Mouse (Mus musculus): Measurements from ENCODE around the gene Slc17a8. TPM values are rescaled to one million over a fixed set of nuclear protein-coding genes. Genes with fewer than 3 reads are reported as not detected.

Gene Slc17a8
- polyA plus RNA-seq (2017; shearing (Covaris generic)) = not detected

GRCm38 (mm10) chr10:89621129-89621528 lies at the start of gene Slc17a8:
Slc17a8 (minus strand) TSS chr10:89621253.

GRCm38 (mm10) chr10:89532929-89533727 lies 87.9 kb downstream of the Slc17a8 start, which contains the start of gene Nr1h4:
Nr1h4 (minus strand) TSS chr10:89533585.

Other genes starting within 250 kb of the Slc17a8 start
- 0.74 TPM for gene Gas2l3, start 177.3 kb downstream of the Slc17a8 start, polyA plus RNA-seq (2017; shearing (Covaris generic))
- gene Nr1h4, start 87.7 kb downstream of the Slc17a8 start, polyA plus RNA-seq (2017; shearing (Covaris generic)) = not detected
- gene Scyl2, start 65.0 kb upstream of the Slc17a8 start, polyA plus RNA-seq (2017; shearing (Covaris generic)) = 31.8 TPM
- gene Actr6, start 111.0 kb upstream of the Slc17a8 start, polyA plus RNA-seq (2017; shearing (Covaris generic)) = 15.9 TPM
- 79.8 TPM for gene Uhrf1bp1l, start 123.7 kb upstream of the Slc17a8 start, polyA plus RNA-seq (2017; shearing (Covaris generic))